Mouse (Mus musculus) small intestine, adult 2 months (tissue): ENCODE results near the gene Rassf1. TPM values are rescaled to one million over a fixed set of nuclear protein-coding genes. Genes with fewer than 3 reads are reported as not detected.

Experiments used
- H3K27ac ChIP-seq: fragments of 200-500 bp; 2 replicates; pipeline ENCODE4 v1.5.1; 2012; ENCODE audit warnings: low read depth, low read length, control low read depth, inconsistent platforms; ENCODE audit not compliant: insufficient read depth
- H3K27me3 ChIP-seq: fragments of 200-500 bp; 2 replicates; pipeline ENCODE4 v1.6.1; 2012; ENCODE audit warnings: mild to moderate bottlenecking, moderate library complexity, low read length, inconsistent platforms; ENCODE audit not compliant: control insufficient read depth, insufficient read depth
- H3K36me3 ChIP-seq: fragments of 200-500 bp; 2 replicates; pipeline ENCODE4 v1.6.1; 2012; ENCODE audit warnings: mild to moderate bottlenecking, low read length, control low read depth, inconsistent platforms; ENCODE audit not compliant: control insufficient read depth, insufficient read depth
- H3K4me1 ChIP-seq: fragments of 200-500 bp; 2 replicates; pipeline ENCODE4 v1.6.1; 2012; ENCODE audit warnings: low read length, inconsistent platforms, mixed read lengths; ENCODE audit not compliant: control insufficient read depth, insufficient read depth, insufficient read length
- H3K4me3 ChIP-seq: fragments of 200-500 bp; 2 replicates; pipeline ENCODE4 v1.5.1; 2012; ENCODE audit warnings: low read depth, mild to moderate bottlenecking, control low read depth, inconsistent platforms, low read length, moderate library complexity
- CTCF ChIP-seq: fragments of 200-500 bp; IDR thresholded peaks from 2 replicates; pipeline ENCODE4 v1.5.1; 2012; ENCODE audit warnings: low read depth, mild to moderate bottlenecking, control low read depth, inconsistent platforms, low read length, moderate library complexity, mixed read lengths; ENCODE audit not compliant: insufficient replicate concordance, insufficient read length; ENCODE audit errors: extremely low read depth
- POLR2A ChIP-seq: fragments of 200-500 bp; IDR thresholded peaks from 2 replicates; pipeline ENCODE4 v1.6.1; 2012; ENCODE audit warnings: low read depth, mild to moderate bottlenecking, control low read depth, inconsistent platforms, low read length, moderate library complexity
- WGBS: fragments of 180-500 bp; shearing (Covaris S2); methylation state at CpG from one replicate; pipeline ENCODE4 v1.1.7; 2018; 5-methylcytosine and 5-hydroxymethylcytosine counted together
- polyA plus RNA-seq: library from polyadenylated mRNA; depleted of rRNA; stranded (reverse); fragments of >200 nt; gene quantifications from 2 replicates; pipeline ENCODE4 v1.2.3, GENCODE M21; 2012; rRNA removed

The Rassf1 gene
- polyA plus RNA-seq, 1 experiment = 33.2 TPM

GRCm38 (mm10) chr9:107607036-107607435, 55.7 kb downstream of the Rassf1 start:
- Histone ChIP-seq H3K4me1 (peaks cover 47% of the 10 kb centered on the region), H3K27me3 (no peaks in the 10 kb centered on the region), H3K36me3 (0 out of 2 replicates have a peak, but pooled peaks cover 5% of the 10 kb centered on the region), H3K4me3 (peak overlapping the region; percentile 39), H3K27ac (peak overlapping the region; percentile 63)
- 40% methylated on average over 2 of the region's 2 CpGs for WGBS
- no peak for TF ChIP-seq CTCF
- no peak for TF ChIP-seq POLR2A

- peak overlapping the region; percentile 63 for H3K27ac ChIP-seq
- H3K36me3 ChIP-seq = 0 out of 2 replicates have a peak, but pooled peaks cover 4% of the 10 kb centered on the region
- no peak for TF ChIP-seq CTCF
- TF ChIP-seq POLR2A = no peak
- no peaks in the 10 kb centered on the region for H3K27me3 ChIP-seq
- 17% methylated on average over 9 of the region's 9 CpGs for WGBS
- H3K4me1 ChIP-seq = peaks cover 45% of the 10 kb centered on the region
- H3K4me3 ChIP-seq = peak overlapping the region; percentile 39
These were observed 56.4 kb downstream of the Rassf1 start for GRCm38 (mm10) chr9:107607653-107608245.

GRCm38 (mm10) chr9:107608741-107609432, 57.5 kb downstream of the Rassf1 start, which contains the start of gene Sema3b:
Sema3b (minus strand) TSS chr9:107609229.
- WGBS = 34% methylated on average over 12 of the region's 12 CpGs
- Histone ChIP-seq H3K27me3 (no peaks in the 10 kb centered on the region), H3K4me3 (no peak within 1 kb of the TSS), H3K36me3 (no peaks in the 10 kb centered on the region), H3K4me1 (peaks cover 39% of the 10 kb centered on the region), H3K27ac (no peak within 1 kb of the TSS)
- no peak; the same call in 1 of the 2 replicates for TF ChIP-seq POLR2A
- TF ChIP-seq CTCF = no peak

- H3K4me1 ChIP-seq = peaks cover 36% of the 10 kb centered on the region
- 77% methylated on average over 4 of the region's 4 CpGs for WGBS
- no peak overlapping the region for H3K4me3 ChIP-seq
- TF ChIP-seq CTCF = no peak
- no peak for TF ChIP-seq POLR2A
- peaks cover 4% of the 10 kb centered on the region for H3K36me3 ChIP-seq
- no peak overlapping the region for H3K27ac ChIP-seq
- H3K27me3 ChIP-seq = no peaks in the 10 kb centered on the region
These were observed 58.1 kb downstream of the Rassf1 start for GRCm38 (mm10) chr9:107609433-107609830.

GRCm38 (mm10) chr9:107611456-107612190, 60.3 kb downstream of the Rassf1 start:
- Histone ChIP-seq H3K4me3 (peak overlapping the region; percentile 44), H3K27ac (peak overlapping the region; percentile 91), H3K27me3 (no peaks in the 10 kb centered on the region), H3K4me1 (peaks cover 30% of the 10 kb centered on the region), H3K36me3 (peaks cover 25% of the 10 kb centered on the region)
- 43% methylated on average over 6 of the region's 6 CpGs for WGBS
- TF ChIP-seq CTCF = no peak
- no peak for TF ChIP-seq POLR2A

Other genes starting within 250 kb of the Rassf1 start
- gene Hemk1, start 213.2 kb upstream of the Rassf1 start, polyA plus RNA-seq = 9.8 and 9.9 TPM in 2 replicates
- 0.10 and 0.25 TPM in 2 replicates for gene 6430571L13Rik, start 211.0 kb upstream of the Rassf1 start, polyA plus RNA-seq
- gene Cacna2d2, start 151.9 kb upstream of the Rassf1 start, polyA plus RNA-seq = 2.9 and 5.3 TPM in 2 replicates
- 32.0 and 63.5 TPM in 2 replicates for gene Tmem115, start 17.6 kb upstream of the Rassf1 start, polyA plus RNA-seq
- 35.6 and 47.7 TPM in 2 replicates for gene Cyb561d2, start 9.4 kb upstream of the Rassf1 start, polyA plus RNA-seq
- gene Nprl2, start 9.3 kb upstream of the Rassf1 start, polyA plus RNA-seq = 15.6 and 23.3 TPM in 2 replicates
- gene Zmynd10, start 4.3 kb upstream of the Rassf1 start, polyA plus RNA-seq = 0.32 and 0.69 TPM in 2 replicates
- 38.8 and 49.7 TPM in 2 replicates for gene Tusc2, start 11.7 kb downstream of the Rassf1 start, polyA plus RNA-seq
- 119 and 213 TPM in 2 replicates for gene Hyal2, start 16.4 kb downstream of the Rassf1 start, polyA plus RNA-seq
- gene Hyal1, start 25.4 kb downstream of the Rassf1 start, polyA plus RNA-seq = 2.3 and 2.6 TPM in 2 replicates
- gene Naa80, start 27.3 kb downstream of the Rassf1 start, polyA plus RNA-seq = 26.3 and 46.3 TPM in 2 replicates
- 0.52 and 0.89 TPM in 2 replicates for gene Hyal3, start 29.3 kb downstream of the Rassf1 start, polyA plus RNA-seq
- 33.2 and 55.4 TPM in 2 replicates for gene Ifrd2, start 36.1 kb downstream of the Rassf1 start, polyA plus RNA-seq
- gene Sema3b, start 57.7 kb downstream of the Rassf1 start, polyA plus RNA-seq = 33.5 and 55.4 TPM in 2 replicates
- 264 and 501 TPM in 2 replicates for gene Gnai2, start 83.8 kb downstream of the Rassf1 start, polyA plus RNA-seq
- 2.8 and 48.7 TPM in 2 replicates for gene Slc38a3, start 118.0 kb downstream of the Rassf1 start, polyA plus RNA-seq
- gene Gnat1, start 128.2 kb downstream of the Rassf1 start, polyA plus RNA-seq = 0.13 and 0.17 TPM in 2 replicates
- 24.2 and 30.7 TPM in 2 replicates for gene Sema3f, start 158.9 kb downstream of the Rassf1 start, polyA plus RNA-seq
- 18.0 and 48.9 TPM in 2 replicates for gene Rbm5, start 219.4 kb downstream of the Rassf1 start, polyA plus RNA-seq